Mouse (Mus musculus): ENCODE data around the gene Ube2b. TPM values are rescaled to one million over a fixed set of nuclear protein-coding genes. Genes with fewer than 3 reads are reported as not detected.

The Ube2b gene
- polyA plus RNA-seq, 1 experiment from 2014 or later = 237 TPM

GRCm38 (mm10) chr11:51960061-51960460 is 40.5 kb downstream of the Ube2b start:
- no peaks in the 10 kb centered on the region for H3K27me3 ChIP-seq (ENCODE audit: control insufficient read depth, insufficient read depth, low read depth, low read length)
- no peak for ATAC-seq
- no peaks in the 10 kb centered on the region for H3K4me1 ChIP-seq (ENCODE audit: control insufficient read depth, insufficient read depth, low read length)
- H3K27ac ChIP-seq (ENCODE audit: low read length) = no peak overlapping the region
- no peaks in the 10 kb centered on the region for H3K36me3 ChIP-seq (ENCODE audit: control insufficient read depth, insufficient read depth, low read length)
- H3K4me3 ChIP-seq (ENCODE audit: low read depth, low read length) = no peak overlapping the region
- WGBS = 94% methylated on average over 4 of the region's 4 CpGs
- no peak overlapping the region for H3K4me2 ChIP-seq (ENCODE audit: low read length)
- no peaks in the 10 kb centered on the region for H3K9me3 ChIP-seq (replicated peaks; ENCODE audit: control insufficient read depth, low read length, poor library complexity, severe bottlenecking)
- H3K9ac ChIP-seq (ENCODE audit: low read depth, low read length) = no peak overlapping the region

- Histone ChIP-seq H3K4me1 (ENCODE audit: control insufficient read depth, insufficient read depth, low read length) (no peaks in the 10 kb centered on the region), H3K9me3 (replicated peaks; ENCODE audit: control insufficient read depth, low read length, poor library complexity, severe bottlenecking) (no peaks in the 10 kb centered on the region), H3K27ac (ENCODE audit: low read length) (no peak overlapping the region), H3K4me2 (ENCODE audit: low read length) (no peak overlapping the region), H3K4me3 (ENCODE audit: low read depth, low read length) (no peak overlapping the region), H3K36me3 (ENCODE audit: control insufficient read depth, insufficient read depth, low read length) (no peaks in the 10 kb centered on the region), H3K9ac (ENCODE audit: low read depth, low read length) (no peak overlapping the region), H3K27me3 (ENCODE audit: control insufficient read depth, insufficient read depth, low read depth, low read length) (no peaks in the 10 kb centered on the region)
- ATAC-seq = no peak
- WGBS = 87% methylated on average over 5 of the region's 5 CpGs
Observed at GRCm38 (mm10) chr11:51959511-51959910, 41.1 kb downstream of the Ube2b start.

DNA sequence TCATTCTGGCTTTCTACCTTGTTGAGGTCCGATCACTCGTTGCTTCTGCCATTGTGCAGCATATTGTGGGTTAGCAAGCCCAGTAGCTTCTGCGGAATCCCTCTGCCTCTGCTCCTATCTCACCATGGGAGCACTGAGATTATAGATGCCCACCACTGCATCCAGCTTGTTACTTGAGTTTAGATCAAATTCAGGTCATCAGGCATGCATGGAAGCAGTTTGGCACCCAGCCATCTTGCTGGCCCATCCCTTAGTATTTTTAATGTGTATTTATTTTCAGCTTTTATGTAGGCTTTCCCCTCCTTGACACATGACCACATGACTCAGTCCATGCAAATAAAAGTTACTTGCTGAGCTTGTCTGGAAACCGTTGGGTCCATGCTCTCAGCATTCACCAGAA is 42.8 kb downstream of the Ube2b start:
- no peak overlapping the region for H3K27ac ChIP-seq (ENCODE audit: low read length)
- no peak for ATAC-seq
- H3K9ac ChIP-seq (ENCODE audit: low read depth, low read length) = no peak overlapping the region
- H3K36me3 ChIP-seq (ENCODE audit: control insufficient read depth, insufficient read depth, low read length) = no peaks in the 10 kb centered on the region
- no peak overlapping the region for H3K4me2 ChIP-seq (ENCODE audit: low read length)
- H3K9me3 ChIP-seq (replicated peaks; ENCODE audit: control insufficient read depth, low read length, poor library complexity, severe bottlenecking) = no peaks in the 10 kb centered on the region
- 84% methylated on average over 4 of the region's 4 CpGs for WGBS
- no peak overlapping the region for H3K4me3 ChIP-seq (ENCODE audit: low read depth, low read length)
- no peaks in the 10 kb centered on the region for H3K4me1 ChIP-seq (ENCODE audit: control insufficient read depth, insufficient read depth, low read length)
- no peaks in the 10 kb centered on the region for H3K27me3 ChIP-seq (ENCODE audit: control insufficient read depth, insufficient read depth, low read depth, low read length)

GRCm38 (mm10) chr11:51956112-51956511 is 44.5 kb downstream of the Ube2b start:
- Histone ChIP-seq H3K9ac (ENCODE audit: low read depth, low read length) (no peak overlapping the region), H3K4me1 (ENCODE audit: control insufficient read depth, insufficient read depth, low read length) (no peaks in the 10 kb centered on the region), H3K36me3 (ENCODE audit: control insufficient read depth, insufficient read depth, low read length) (no peaks in the 10 kb centered on the region), H3K27me3 (ENCODE audit: control insufficient read depth, insufficient read depth, low read depth, low read length) (no peaks in the 10 kb centered on the region), H3K4me3 (ENCODE audit: low read depth, low read length) (no peak overlapping the region), H3K9me3 (replicated peaks; ENCODE audit: control insufficient read depth, low read length, poor library complexity, severe bottlenecking) (no peaks in the 10 kb centered on the region), H3K4me2 (ENCODE audit: low read length) (no peak overlapping the region), H3K27ac (ENCODE audit: low read length) (no peak overlapping the region)
- 73% methylated on average over 9 of the region's 9 CpGs for WGBS
- ATAC-seq = no peak

GRCm38 (mm10) chr11:51951861-51952420 is 48.6 kb downstream of the Ube2b start:
- H3K27ac ChIP-seq (ENCODE audit: low read length) = no peak overlapping the region
- H3K36me3 ChIP-seq (ENCODE audit: control insufficient read depth, insufficient read depth, low read length) = no peaks in the 10 kb centered on the region
- H3K9ac ChIP-seq (ENCODE audit: low read depth, low read length) = no peak overlapping the region
- H3K4me2 ChIP-seq (ENCODE audit: low read length) = no peak overlapping the region
- no peaks in the 10 kb centered on the region for H3K9me3 ChIP-seq (replicated peaks; ENCODE audit: control insufficient read depth, low read length, poor library complexity, severe bottlenecking)
- H3K27me3 ChIP-seq (ENCODE audit: control insufficient read depth, insufficient read depth, low read depth, low read length) = no peaks in the 10 kb centered on the region
- no peak for ATAC-seq
- H3K4me1 ChIP-seq (ENCODE audit: control insufficient read depth, insufficient read depth, low read length) = no peaks in the 10 kb centered on the region
- 69% methylated on average over 5 of the region's 5 CpGs for WGBS
- no peak overlapping the region for H3K4me3 ChIP-seq (ENCODE audit: low read depth, low read length)

GRCm38 (mm10) chr11:51949919-51950318 is 50.6 kb downstream of the Ube2b start:
- no peak overlapping the region for H3K4me2 ChIP-seq (ENCODE audit: low read length)
- no peaks in the 10 kb centered on the region for H3K27me3 ChIP-seq (ENCODE audit: control insufficient read depth, insufficient read depth, low read depth, low read length)
- no peaks in the 10 kb centered on the region for H3K36me3 ChIP-seq (ENCODE audit: control insufficient read depth, insufficient read depth, low read length)
- H3K9me3 ChIP-seq (replicated peaks; ENCODE audit: control insufficient read depth, low read length, poor library complexity, severe bottlenecking) = no peaks in the 10 kb centered on the region
- no peak overlapping the region for H3K27ac ChIP-seq (ENCODE audit: low read length)
- peaks cover 4% of the 10 kb centered on the region; the same call in 1 of the 2 replicates for H3K4me1 ChIP-seq (ENCODE audit: control insufficient read depth, insufficient read depth, low read length)
- no peak for ATAC-seq
- H3K4me3 ChIP-seq (ENCODE audit: low read depth, low read length) = no peak overlapping the region
- 94% methylated on average over 9 of the region's 9 CpGs for WGBS
- H3K9ac ChIP-seq (ENCODE audit: low read depth, low read length) = no peak overlapping the region

- WGBS = 75% methylated on average over 9 of the region's 9 CpGs
- Histone ChIP-seq H3K9ac (ENCODE audit: low read depth, low read length) (no peak overlapping the region), H3K27ac (ENCODE audit: low read length) (no peak overlapping the region), H3K36me3 (ENCODE audit: control insufficient read depth, insufficient read depth, low read length) (no peaks in the 10 kb centered on the region), H3K27me3 (ENCODE audit: control insufficient read depth, insufficient read depth, low read depth, low read length) (no peaks in the 10 kb centered on the region), H3K4me3 (ENCODE audit: low read depth, low read length) (no peak overlapping the region), H3K9me3 (replicated peaks; ENCODE audit: control insufficient read depth, low read length, poor library complexity, severe bottlenecking) (no peaks in the 10 kb centered on the region), H3K4me2 (ENCODE audit: low read length) (no peak overlapping the region), H3K4me1 (ENCODE audit: control insufficient read depth, insufficient read depth, low read length) (peaks cover 4% of the 10 kb centered on the region; the same call in 1 of the 2 replicates)
- ATAC-seq = no peak
Observed at GRCm38 (mm10) chr11:51949155-51949840, 51.3 kb downstream of the Ube2b start.

GRCm38 (mm10) chr11:51946144-51946543 is 54.4 kb downstream of the Ube2b start:
- Histone ChIP-seq H3K4me3 (ENCODE audit: low read depth, low read length) (no peak overlapping the region), H3K4me2 (ENCODE audit: low read length) (no peak overlapping the region), H3K9ac (ENCODE audit: low read depth, low read length) (no peak overlapping the region), H3K27ac (ENCODE audit: low read length) (no peak overlapping the region), H3K27me3 (ENCODE audit: control insufficient read depth, insufficient read depth, low read depth, low read length) (no peaks in the 10 kb centered on the region), H3K4me1 (ENCODE audit: control insufficient read depth, insufficient read depth, low read length) (peaks cover 12% of the 10 kb centered on the region), H3K9me3 (replicated peaks; ENCODE audit: control insufficient read depth, low read length, poor library complexity, severe bottlenecking) (no peaks in the 10 kb centered on the region), H3K36me3 (ENCODE audit: control insufficient read depth, insufficient read depth, low read length) (no peaks in the 10 kb centered on the region)
- no peak for ATAC-seq
- 86% methylated on average over 6 of the region's 6 CpGs for WGBS

DNA sequence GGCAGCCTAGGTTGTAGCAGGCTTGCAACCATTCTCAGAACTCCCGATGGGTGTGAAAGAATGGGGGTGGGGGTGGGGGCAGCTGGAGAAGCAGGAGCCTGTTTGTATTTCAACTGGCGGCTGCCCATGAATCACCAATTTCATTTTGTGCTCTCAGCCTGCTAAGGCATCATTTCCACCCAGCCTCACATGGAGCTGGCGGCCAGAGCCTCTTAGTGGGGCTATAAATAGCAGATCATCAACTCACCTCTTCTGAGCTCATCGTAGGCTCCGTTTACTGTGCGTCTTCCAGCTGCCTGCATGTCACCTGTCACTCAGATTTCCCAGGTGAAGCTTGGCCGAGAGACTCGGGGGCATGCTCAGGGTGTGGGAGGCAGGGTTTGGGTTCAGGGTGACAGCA is 55.0 kb downstream of the Ube2b start:
- Histone ChIP-seq H3K4me1 (ENCODE audit: control insufficient read depth, insufficient read depth, low read length) (peaks cover 12% of the 10 kb centered on the region), H3K4me2 (ENCODE audit: low read length) (no peak overlapping the region), H3K9me3 (replicated peaks; ENCODE audit: control insufficient read depth, low read length, poor library complexity, severe bottlenecking) (no peaks in the 10 kb centered on the region), H3K9ac (ENCODE audit: low read depth, low read length) (peak overlapping the region; percentile 26; the same call in 1 of the 2 replicates), H3K4me3 (ENCODE audit: low read depth, low read length) (no peak overlapping the region), H3K27ac (ENCODE audit: low read length) (peak overlapping the region; percentile 55; the same call in 1 of the 2 replicates), H3K36me3 (ENCODE audit: control insufficient read depth, insufficient read depth, low read length) (no peaks in the 10 kb centered on the region), H3K27me3 (ENCODE audit: control insufficient read depth, insufficient read depth, low read depth, low read length) (no peaks in the 10 kb centered on the region)
- 42% methylated on average over 8 of the region's 8 CpGs for WGBS
- ATAC-seq = peak; percentile 42; the same call in 1 of the 2 replicates

Data from midbrain, embryonic 16.5 days (tissue).